ENCODE assay signal across 1 mouse cellular context in the genomic region with DNA sequence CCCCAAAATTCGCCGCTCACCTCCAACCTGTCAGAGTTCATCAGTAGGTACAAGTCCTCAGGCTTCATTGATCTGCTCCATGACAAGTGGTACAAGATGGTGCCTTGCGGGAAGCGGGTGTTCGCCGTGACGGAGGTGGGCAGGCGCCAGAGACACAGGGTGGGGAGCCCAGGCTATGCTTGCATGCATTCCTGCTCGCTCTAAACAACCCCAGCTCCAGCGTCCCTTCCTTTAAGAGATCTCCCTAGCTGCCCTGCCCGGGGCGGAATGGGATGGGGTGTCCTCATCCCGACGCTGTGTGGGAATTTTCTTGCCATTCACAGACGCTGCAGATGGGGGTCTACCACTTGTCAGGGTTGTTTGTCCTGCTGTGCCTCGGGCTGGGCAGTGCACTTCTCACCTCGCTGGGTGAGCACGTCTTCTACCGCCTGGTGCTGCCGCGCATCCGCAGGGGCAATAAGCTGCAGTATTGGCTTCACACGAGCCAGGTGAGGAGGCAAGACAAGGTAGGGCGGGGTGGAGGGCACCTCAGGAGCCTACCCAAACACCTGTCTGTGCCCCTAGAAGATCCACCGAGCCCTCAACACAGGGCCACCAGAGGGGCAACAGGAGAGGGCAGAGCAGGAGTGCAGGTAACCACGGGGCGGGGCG.
TF ChIP-seq lines count a peak whose summit lies in the region.

No protein-coding gene starts in this region.

TF ChIP-seq in ES-E14, 5 proteins besides CTCF, POLR2A, EP300 and RAD21:
- no peak for TF ChIP-seq ZC3H11A (IDR thresholded peaks at IDR 0.05; ENCODE audit: borderline replicate concordance, low read depth, low read length)
TF ChIP-seq in ES-E14: peak in this region for 0.
